Mouse (Mus musculus) MEL (cell line): ENCODE data around the gene Ppp3r1. TPM values are rescaled to one million over a fixed set of nuclear protein-coding genes. Genes with fewer than 3 reads are reported as not detected.

Experiments used
- DNase-seq: peaks from one replicate; pipeline ENCODE4 v3.0.0; 2011; ENCODE audit warnings: low read depth, low spot score
- H3K27ac ChIP-seq: 2 replicates; pipeline ENCODE4 v1.5.1; 2012; ENCODE audit warnings: low read depth, mild to moderate bottlenecking, control low read depth, low read length, moderate library complexity; ENCODE audit not compliant: control insufficient read depth
- H3K27me3 ChIP-seq, 2 experiments: fragments of 150-350 bp in 1 of 2; sonication (generic) in 1 of 2; 2 replicates each; pipeline ENCODE4 v1.6.1; 2012; ENCODE audit warnings: low read length in 2 of 2, mild to moderate bottlenecking in 2 of 2, improper control_type of control experiment in 1 of 2, moderate library complexity in 1 of 2; ENCODE audit not compliant: insufficient read depth in 2 of 2, control insufficient read depth in 1 of 2
- H3K36me3 ChIP-seq, 2 experiments: 2 replicates each; pipeline ENCODE4 v1.6.1; 2012 to 2014; ENCODE audit warnings: low read length in 2 of 2, improper control_type of control experiment in 1 of 2, inconsistent platforms in 1 of 2, mild to moderate bottlenecking in 1 of 2; ENCODE audit not compliant: insufficient read depth in 2 of 2, control insufficient read depth in 1 of 2
- H3K4me1 ChIP-seq, 2 experiments: fragments of 150-350 bp in 1 of 2; sonication (generic) in 1 of 2; 2 replicates each; pipeline ENCODE4 v1.6.1; 2012; ENCODE audit warnings: low read length in 2 of 2, improper control_type of control experiment in 1 of 2, mild to moderate bottlenecking in 1 of 2; ENCODE audit not compliant: insufficient read depth in 2 of 2, control insufficient read depth in 1 of 2
- H3K4me3 ChIP-seq, 2 experiments: fragments of 150-350 bp in 1 of 2; sonication (generic) in 1 of 2; 2 replicates each; pipeline ENCODE4 v1.5.1; 2012; ENCODE audit warnings: low read depth in 2 of 2, low read length in 2 of 2, mild to moderate bottlenecking in 2 of 2, moderate library complexity in 2 of 2, control low read depth in 1 of 2, improper control_type of control experiment in 1 of 2; ENCODE audit not compliant: control insufficient read depth in 1 of 2, insufficient read depth in 1 of 2
- H3K79me2 ChIP-seq: 2 replicates; pipeline ENCODE4 v1.6.1; 2012; ENCODE audit warnings: mild to moderate bottlenecking, low read length, moderate library complexity; ENCODE audit not compliant: control insufficient read depth, poor library complexity, insufficient read depth
- H3K9ac ChIP-seq: 2 replicates; pipeline ENCODE4 v1.6.1; 2012; ENCODE audit warnings: low read depth, mild to moderate bottlenecking, control low read depth, low read length, moderate library complexity; ENCODE audit not compliant: control insufficient read depth, poor library complexity, severe bottlenecking
- H3K9me3 ChIP-seq: fragments of 150-350 bp; sonication (generic); replicated peaks from 2 replicates; pipeline ENCODE4 v1.6.1; 2012; ENCODE audit warnings: mild to moderate bottlenecking, low read length, improper control_type of control experiment, moderate library complexity; ENCODE audit not compliant: insufficient read depth
- BHLHE40 ChIP-seq: IDR thresholded peaks from 2 replicates; pipeline ENCODE4 v1.6.1; 2012; ENCODE audit warnings: low read depth, mild to moderate bottlenecking, inconsistent platforms, low read length, improper control_type of control experiment, borderline replicate concordance
- CHD1 ChIP-seq: IDR thresholded peaks from 2 replicates; pipeline ENCODE4 v1.6.1; 2012; ENCODE audit warnings: low read depth, mild to moderate bottlenecking, inconsistent platforms, low read length, improper control_type of control experiment
- CTCF ChIP-seq, 3 experiments: IDR thresholded peaks in 2 of 3; conservative IDR thresholded peaks in 1 of 3; 2 replicates each; pipeline ENCODE4 v1.5.1; 2011 to 2012; ENCODE audit warnings: low read length in 3 of 3, low read depth in 2 of 3, mild to moderate bottlenecking in 2 of 3, improper control_type of control experiment in 1 of 3, inconsistent platforms in 1 of 3, mixed read lengths in 1 of 3, moderate library complexity in 1 of 3; ENCODE audit not compliant: control insufficient read depth in 1 of 3, insufficient read depth in 1 of 3, poor library complexity in 1 of 3, severe bottlenecking in 1 of 3
- GABPA ChIP-seq: IDR thresholded peaks from 2 replicates; pipeline ENCODE4 v1.6.1; 2012; ENCODE audit warnings: low read depth, mild to moderate bottlenecking, inconsistent platforms, low read length, improper control_type of control experiment, moderate library complexity
- MAFK ChIP-seq: IDR thresholded peaks from 2 replicates; pipeline ENCODE4 v1.6.1; 2011; ENCODE audit warnings: low read depth, mild to moderate bottlenecking, low read length, improper control_type of control experiment, borderline replicate concordance
- MYC ChIP-seq: IDR thresholded peaks from 2 replicates; pipeline ENCODE4 v1.6.1; 2011; ENCODE audit warnings: low read depth, mild to moderate bottlenecking, low read length, improper control_type of control experiment, moderate library complexity
- POLR2A ChIP-seq, 2 experiments: IDR thresholded peaks; 2 replicates each; pipeline ENCODE4 v1.6.1; 2011 to 2012; ENCODE audit warnings: low read length in 2 of 2, mild to moderate bottlenecking in 2 of 2, control low read depth in 1 of 2, improper control_type of control experiment in 1 of 2, low read depth in 1 of 2, moderate library complexity in 1 of 2; ENCODE audit not compliant: control insufficient read depth in 1 of 2, insufficient read depth in 1 of 2, poor library complexity in 1 of 2
- SMC3 ChIP-seq: IDR thresholded peaks from 2 replicates; pipeline ENCODE4 v1.6.1; 2011; ENCODE audit warnings: low read depth, low read length, improper control_type of control experiment
- TAL1 ChIP-seq: IDR thresholded peaks from 2 replicates; pipeline ENCODE4 v1.6.1; 2012; ENCODE audit warnings: mild to moderate bottlenecking, inconsistent platforms, low read length, moderate library complexity, mixed read lengths
- polyA plus RNA-seq, 2 experiments: library from polyadenylated mRNA; stranded (reverse) in 1 of 2; unstranded in 1 of 2; fragments of >175 nt in 1 of 2; fragments of >200 nt in 1 of 2; gene quantifications; 2 replicates each; pipeline versions ENCODE4 v1.2.1 to v1.2.4; 2012; ENCODE audit warnings: low replicate concordance in 2 of 2, low read depth in 1 of 2; ENCODE audit not compliant: insufficient read length in 2 of 2, insufficient read depth in 1 of 2, missing spikeins in 1 of 2
- total RNA-seq: library from RNA; depleted of rRNA; stranded (reverse); fragments of 300-350 nt; gene quantifications from 2 replicates; pipeline ENCODE4 v1.2.3, GENCODE M21; 2012

Gene Ppp3r1
- total and polyA plus RNA-seq, 3 experiments: 48.8 to 67.9 (median 63.8) TPM

DNA sequence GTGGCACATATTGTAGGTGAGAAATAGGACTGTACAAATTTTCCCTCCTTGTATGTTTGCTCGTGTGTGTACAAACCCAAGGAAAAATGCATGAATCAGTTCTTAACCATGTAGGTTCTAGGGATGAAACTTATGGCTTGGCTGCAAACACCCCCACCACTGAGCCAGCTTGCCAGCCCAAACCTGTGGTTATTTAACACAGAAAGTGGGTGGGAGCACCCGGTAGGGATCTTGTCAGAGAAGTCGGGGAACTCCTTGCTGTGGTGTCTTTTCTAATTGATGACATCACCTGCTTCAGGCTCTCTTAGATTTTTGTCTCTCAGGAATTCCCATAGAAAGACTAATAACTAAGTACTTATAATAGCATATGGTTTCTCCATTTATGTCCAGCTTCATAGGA is 28.6 kb downstream of the Ppp3r1 start (continued):
- no peak for TF ChIP-seq TAL1

DNA sequence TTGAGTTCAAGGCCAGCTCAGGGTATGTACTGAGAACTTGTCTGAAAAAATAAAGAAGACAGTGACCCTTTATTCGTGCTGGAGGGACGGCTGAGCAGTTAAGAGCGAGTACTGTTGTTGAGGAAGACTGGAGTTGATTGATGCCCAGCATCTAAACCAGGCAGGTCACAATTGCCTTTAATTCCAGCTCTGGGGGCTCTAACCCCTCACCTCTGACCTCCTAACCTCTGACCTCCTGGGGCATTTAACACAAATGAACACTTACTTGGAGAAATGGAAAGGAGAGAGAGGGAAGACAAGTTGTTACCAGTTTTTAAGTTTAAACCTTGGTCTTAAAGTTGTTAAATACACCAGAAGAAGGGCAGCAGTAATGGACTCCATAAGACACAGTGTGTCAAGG is 29.7 kb downstream of the Ppp3r1 start:
- Histone ChIP-seq H3K9me3 (no peaks in the 10 kb centered on the region), H3K36me3 (peaks cover 2 to 29% of the 10 kb centered on the region in 2 experiments; a peak in 3 of 4 replicates), H3K4me3 (no peak overlapping the region)
- TF ChIP-seq GABPA: no peak
- TF ChIP-seq, all 39 proteins: peak for 0
- DNase-seq: no peak
- Histone ChIP-seq H3K4me1 (no peaks in the 10 kb centered on the region), H3K9ac (no peak overlapping the region), H3K27me3 (no peaks in the 10 kb centered on the region), H3K27ac (no peak overlapping the region), H3K79me2 (peaks cover 10% of the 10 kb centered on the region; the same call in 1 of the 2 replicates)

DNA sequence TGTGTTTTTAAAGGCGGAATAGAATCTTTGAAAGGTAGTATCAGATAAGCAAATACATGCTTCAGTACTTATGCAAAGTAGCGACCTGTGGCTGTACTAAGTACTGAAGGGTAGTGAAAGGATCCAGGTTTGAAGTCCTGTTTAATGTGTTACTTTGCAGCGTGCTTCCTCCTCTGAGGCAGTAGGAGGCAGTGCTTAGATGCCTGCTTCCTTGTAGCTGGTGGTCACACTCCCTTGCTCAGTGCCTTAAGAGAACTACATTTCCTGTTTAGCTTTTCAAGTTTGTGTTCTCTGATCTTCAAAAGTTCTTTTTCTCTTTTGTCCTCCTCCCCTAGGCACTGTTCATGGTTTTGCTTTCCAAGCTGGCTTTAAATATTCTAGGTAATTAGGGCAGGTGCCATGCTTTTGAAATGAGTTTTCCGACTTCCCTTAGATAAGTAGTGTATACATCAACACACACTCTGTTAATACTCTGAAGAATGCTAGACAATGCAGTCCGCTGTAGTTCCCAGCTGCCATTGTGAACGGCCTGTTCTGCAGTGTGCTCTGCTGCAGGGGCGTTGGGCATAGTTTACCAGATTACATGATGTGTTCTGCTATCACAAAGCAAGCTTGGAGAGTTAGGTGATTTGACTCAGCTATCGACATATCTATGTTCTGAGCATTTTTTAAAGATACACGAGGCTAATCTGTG is 33.2 kb downstream of the Ppp3r1 start:
- peak; percentile 58 for DNase-seq
- Histone ChIP-seq H3K36me3 (peaks cover 2 to 38% of the 10 kb centered on the region in 2 experiments; a peak in 3 of 4 replicates), H3K27ac (no peak overlapping the region), H3K27me3 (no peaks in the 10 kb centered on the region), H3K79me2 (peaks cover 4% of the 10 kb centered on the region; the same call in 1 of the 2 replicates), H3K9me3 (no peaks in the 10 kb centered on the region), H3K9ac (no peak overlapping the region), H3K4me1 (no peaks in the 10 kb centered on the region), H3K4me3 (no peak overlapping the region)
- TF ChIP-seq MYC (no peak), SMC3 (peak; percentile 30; the same call in 1 of the 2 replicates), CTCF (IDR thresholded peaks at IDR 0.05 in 2 of 3, conservative IDR thresholded peaks at IDR 0.05 in 1 of 3; ENCODE audit: control insufficient read depth in 1 of 3, insufficient read depth in 1 of 3, low read depth in 2 of 3, low read length in 3 of 3, poor library complexity in 1 of 3, severe bottlenecking in 1 of 3) (peak; percentile 13 to 45 (median 24); a peak in 3 of 6 replicates), POLR2A (IDR thresholded peaks at IDR 0.05; ENCODE audit: control insufficient read depth in 1 of 2, insufficient read depth in 1 of 2, low read depth in 1 of 2, low read length in 2 of 2, poor library complexity in 1 of 2) (0 out of 4 replicates have a peak, but pooled peaks of 1 of the 2 experiments have one; percentile 18)

GRCm38 (mm10) chr11:17199170-17199569 is 40.1 kb downstream of the Ppp3r1 start:
- no peaks in the 10 kb centered on the region for H3K27me3 ChIP-seq
- no peak for DNase-seq
- no peaks in the 10 kb centered on the region for H3K79me2 ChIP-seq
- no peaks in the 10 kb centered on the region for H3K4me1 ChIP-seq
- H3K9me3 ChIP-seq: no peaks in the 10 kb centered on the region
- no peak overlapping the region for H3K4me3 ChIP-seq
- H3K36me3 ChIP-seq: peaks cover 0 to 45% of the 10 kb centered on the region in 2 experiments; a peak in 3 of 4 replicates
- H3K9ac ChIP-seq: no peak overlapping the region
- TF ChIP-seq MAFK (no peak), CHD1 (no peak), BHLHE40 (no peak)
- no peak overlapping the region for H3K27ac ChIP-seq
